In genomic region chr7:79272789-79273718, GRCm38 (mm10) we compare ENCODE assay signal across 8 mouse cellular contexts. TPM values are rescaled to one million over a fixed set of nuclear protein-coding genes. Genes with fewer than 3 reads are reported as not detected.
DNase-seq lines count a peak whose midpoint lies in the region; ATAC-seq and TF ChIP-seq lines count a peak whose summit lies in the region.

TSS of gene Abhd2 (plus strand) at chr7:79273199.

- H3K27ac ChIP-seq in cortical plate, adult 2 months (ENCODE audit: insufficient read depth, low read length), result peak within 1 kb of the TSS; percentile 38

- peak; percentile 76 for TF ChIP-seq POLR2A in cortical plate, adult 2 months (IDR thresholded peaks at IDR 0.05; ENCODE audit: extremely low read depth, insufficient read depth, low read length)

- peak; percentile 94 for ATAC-seq in activated CD4-positive, CD25-positive, alpha-beta regulatory T cell, adult 4 months

- DNase-seq in gastrocnemius, adult 8-10 months (ENCODE audit: low spot score in 2 of 2), result peak; percentile 99 to 100
- DNase-seq in hindlimb bud, embryonic 11.5 days (ENCODE audit: extremely low spot score, low read depth, low spot score), result peak; percentile 97
- DNase-seq in left cerebral cortex, adult 8-10 months (ENCODE audit: low spot score in 2 of 2), result peak; percentile 99 to 100
- peak; percentile 100 for DNase-seq in right cerebral cortex, postnatal 10 days (ENCODE audit: low spot score in 2 of 2)
- DNase-seq in urinary bladder, postnatal 25 days (ENCODE audit: low spot score), result peak; percentile 100

- no peaks in the 10 kb centered on the region for H3K9me3 ChIP-seq in megakaryocyte, embryonic 14.5 days

- H3K36me3 ChIP-seq in megakaryocyte, embryonic 14.5 days (replicated peaks; ENCODE audit: low read length), result peaks cover 32% of the 10 kb centered on the region

- no peak for TF ChIP-seq CTCF in cortical plate, adult 2 months (IDR thresholded peaks at IDR 0.05; ENCODE audit: extremely low read depth, insufficient read depth, low read length)

- peaks cover 16% of the 10 kb centered on the region for H3K4me1 ChIP-seq in cortical plate, adult 2 months (ENCODE audit: control insufficient read depth, insufficient read depth, low read length)
- H3K4me1 ChIP-seq in megakaryocyte, embryonic 14.5 days, result peaks cover 92% of the 10 kb centered on the region

- H3K27me3 ChIP-seq in megakaryocyte, embryonic 14.5 days (replicated peaks), result no peaks in the 10 kb centered on the region

- peak within 1 kb of the TSS; percentile 93 for H3K4me3 ChIP-seq in cortical plate, adult 2 months (ENCODE audit: insufficient read depth, low read length)
- H3K4me3 ChIP-seq in megakaryocyte, embryonic 14.5 days (replicated peaks), result peak within 1 kb of the TSS; percentile 96

RNA-seq across cellular contexts. Expression of gene Abhd2, which starts in this region (rescaled TPM):
- 10 to 100 TPM; 16.9 to 27.7 TPM for polyA plus RNA-seq in activated CD4-positive, CD25-positive, alpha-beta regulatory T cell, adult 4 months (2017; shearing (Covaris generic))
- 43.1 and 43.5 TPM in 2 replicates for polyA plus RNA-seq in cortical plate, adult 2 months (2012; rRNA removed)
- total RNA-seq in gastrocnemius, adult 8-10 months (2022), result 1 to 10 TPM; 2.7 to 4.5 (median 4.0) TPM
- total RNA-seq in left cerebral cortex, adult 8-10 months (2022), result 100 to 1,000 TPM; 106 to 135 (median 117) TPM
- 18.2 and 77.1 TPM in 2 replicates for polyA plus RNA-seq in megakaryocyte, embryonic 14.5 days (2012; ENCODE audit: insufficient read depth, low replicate concordance)

Comparison
In these comparisons a context has a peak if more than half of its experiments do, and no peak if none do; other contexts are left out.
1. Peak in every context shown above with its lines: DNase-seq, ATAC-seq, H3K4me3 ChIP-seq and H3K27ac ChIP-seq.
2. RNA of gene Abhd2 (total RNA-seq): 106 to 135 TPM in left cerebral cortex, adult 8-10 months; 2.7 to 4.5 TPM in gastrocnemius, adult 8-10 months; every median in the first group is over 10 times any median in the second.